In genomic region chr4:91374571-91375371, GRCm38 (mm10) we compare ENCODE assay signal across 9 mouse cellular contexts. TPM values are rescaled to one million over a fixed set of nuclear protein-coding genes. Genes with fewer than 3 reads are reported as not detected.
DNase-seq lines count a peak whose midpoint lies in the region; ATAC-seq and TF ChIP-seq lines count a peak whose summit lies in the region.
"Had no signal": no experiment of that assay in that cellular context is flagged by ENCODE, and none has a peak within 500 bp of the region (broad histone marks: within the 10 kb centered on the region; RNA-seq: fewer than 3 reads in every experiment).

No protein-coding gene starts in this region.

- H3K9ac ChIP-seq in heart, postnatal 0 days (replicated peaks; ENCODE audit: low read depth, low read length): no peak overlapping the region
- no peak overlapping the region for H3K9ac ChIP-seq in limb, embryonic 15.5 days
- H3K9ac ChIP-seq in neural tube, embryonic 14.5 days (replicated peaks; ENCODE audit: low read depth, low read length): peak overlapping the region; percentile 86

- no peaks in the 10 kb centered on the region for H3K36me3 ChIP-seq in heart, postnatal 0 days (replicated peaks; ENCODE audit: control insufficient read depth, insufficient read depth, low read length)
- H3K36me3 ChIP-seq in limb, embryonic 15.5 days: no peaks in the 10 kb centered on the region
- H3K36me3 ChIP-seq in neural tube, embryonic 14.5 days (ENCODE audit: control insufficient read depth, insufficient read depth, low read length): no peaks in the 10 kb centered on the region

- ATAC-seq in heart, postnatal 0 days (ENCODE audit: insufficient read depth, low read depth): peak; percentile 46; the same call in 1 of the 2 replicates
- no peak for ATAC-seq in limb, embryonic 15.5 days (ENCODE audit: insufficient number of reproducible peaks, low FRiP score, low TSS enrichment, low read depth)
- ATAC-seq in neural tube, embryonic 14.5 days (ENCODE audit: low read depth): peak; percentile 13
- ATAC-seq in erythroblast, adult 5-6 weeks (replicated peaks; ENCODE audit: low FRiP score, poor library complexity, severe bottlenecking): no peak

- no peaks in the 10 kb centered on the region for H3K9me3 ChIP-seq in heart, postnatal 0 days (replicated peaks; ENCODE audit: control insufficient read depth, low read length)
- no peaks in the 10 kb centered on the region for H3K9me3 ChIP-seq in limb, embryonic 15.5 days
- H3K9me3 ChIP-seq in neural tube, embryonic 14.5 days (ENCODE audit: control insufficient read depth, low read length): no peaks in the 10 kb centered on the region

- H3K27me3 ChIP-seq in heart, postnatal 0 days (ENCODE audit: control insufficient read depth, insufficient read depth, low read length): peaks cover 65% of the 10 kb centered on the region
- H3K27me3 ChIP-seq in limb, embryonic 15.5 days: peaks cover 59% of the 10 kb centered on the region
- no peaks in the 10 kb centered on the region for H3K27me3 ChIP-seq in neural tube, embryonic 14.5 days (ENCODE audit: control insufficient read depth, insufficient read depth, low read length)

- H3K4me1 ChIP-seq in heart, postnatal 0 days (ENCODE audit: control insufficient read depth, insufficient read depth): peaks cover 23% of the 10 kb centered on the region
- peaks cover 35% of the 10 kb centered on the region for H3K4me1 ChIP-seq in limb, embryonic 15.5 days
- H3K4me1 ChIP-seq in neural tube, embryonic 14.5 days (ENCODE audit: control insufficient read depth, insufficient read depth, low read length): peaks cover 4% of the 10 kb centered on the region; the same call in 1 of the 2 replicates

- peak; percentile 29 to 76 for DNase-seq in adrenal gland, adult (ENCODE audit: inconsistent age in 2 of 2, low spot score in 1 of 2)
- DNase-seq in adrenal gland, adult 8-10 months: no peak
- peak; percentile 23 for DNase-seq in urinary bladder, postnatal 25 days (ENCODE audit: low spot score)
- DNase-seq in urinary bladder, adult 18-20 months (ENCODE audit: low spot score in 2 of 2): no peak
- peak; percentile 16 for DNase-seq in heart, postnatal 0 days (ENCODE audit: low spot score)

- H3K4me2 ChIP-seq in heart, postnatal 0 days (ENCODE audit: low read depth, low read length): peak overlapping the region; percentile 81
- H3K4me2 ChIP-seq in limb, embryonic 15.5 days: peak overlapping the region; percentile 72
- peak overlapping the region; percentile 89 for H3K4me2 ChIP-seq in neural tube, embryonic 14.5 days (ENCODE audit: low read depth, low read length)

- no peak for TF ChIP-seq EP300 in heart, postnatal 0 days (IDR thresholded peaks at IDR 0.05; ENCODE audit: low read depth)

- no peak overlapping the region for H3K27ac ChIP-seq in heart, postnatal 0 days (ENCODE audit: low read depth)
- no peak overlapping the region for H3K27ac ChIP-seq in limb, embryonic 15.5 days
- peak overlapping the region; percentile 95 for H3K27ac ChIP-seq in neural tube, embryonic 14.5 days (ENCODE audit: low read depth, low read length)

- TF ChIP-seq CTCF in heart, postnatal 0 days (IDR thresholded peaks at IDR 0.05; ENCODE audit: low read depth): no peak

- H3K4me3 ChIP-seq in heart, postnatal 0 days (ENCODE audit: low read depth, low read length): peak overlapping the region; percentile 60
- peak overlapping the region; percentile 52 for H3K4me3 ChIP-seq in limb, embryonic 15.5 days
- H3K4me3 ChIP-seq in neural tube, embryonic 14.5 days (ENCODE audit: low read depth, low read length): peak overlapping the region; percentile 83

- 1% methylated on average over 46 of the region's 46 CpGs for WGBS in heart, postnatal 0 days
- under 1% methylated on average over 46 of the region's 46 CpGs for WGBS in limb, embryonic 15.5 days
- WGBS in neural tube, embryonic 14.5 days: under 1% methylated on average over 46 of the region's 46 CpGs

RNA-seq across cellular contexts. Expression of gene Elavl2, which starts 25.8 kb away (rescaled TPM):
- total RNA-seq in adrenal gland, adult 8-10 months (2022): 1 to 10 TPM in 1 of 4 experiments, under 1 TPM in 3; 0.37 to 1.6 (median 0.68) TPM
- total RNA-seq in heart, postnatal 0 days (2014; rRNA removed; ENCODE audit: low replicate concordance): not detected in 2 replicates
- polyA plus RNA-seq in heart, postnatal 0 days (2015; fragmentation: Nextera tagmentation; extraction: Ambion mirVana): 1.00 and 1.2 TPM in 2 replicates
- polyA plus RNA-seq in limb, embryonic 15.5 days (2015; fragmentation: Nextera tagmentation; extraction: Ambion mirVana): 1.0 and 2.0 TPM in 2 replicates
- 172 and 215 TPM in 2 replicates for polyA plus RNA-seq in neural tube, embryonic 14.5 days (2014; fragmentation: Nextera tagmentation; extraction: Ambion mirVana)
- not detected in 2 replicates for total RNA-seq in erythroblast, adult 5-6 weeks (2015; ENCODE audit: low replicate concordance)
- total RNA-seq in erythroblast, adult 5-6 weeks (2017; ENCODE audit: low replicate concordance): not detected in 2 replicates
- total RNA-seq: neutrophil, adult 5-6 weeks had no signal

Comparison
In these comparisons a context has a peak if more than half of its experiments do, and no peak if none do; other contexts are left out.
1. DNase-seq: peak in adrenal gland, adult (2 of 2), urinary bladder, postnatal 25 days (single experiment) and heart, postnatal 0 days (single experiment); none in adrenal gland, adult 8-10 months (single experiment) and urinary bladder, adult 18-20 months (0 of 2).
2. ATAC-seq: peak in heart, postnatal 0 days (single experiment) and neural tube, embryonic 14.5 days (single experiment); none in limb, embryonic 15.5 days (single experiment) and erythroblast, adult 5-6 weeks (single experiment).
3. Peak in every context shown above with its lines, with median percentiles within 50 percentile points of each other: H3K4me2 ChIP-seq and H3K4me3 ChIP-seq.